Mouse (Mus musculus) monocyte, adult 2 months (primary cell): ENCODE results near the gene Vrk1.

ENCODE experiments used
- DNase-seq, 2 experiments: peaks; one replicate each; pipeline ENCODE4 v3.0.0; 2022; ENCODE audit warnings: low spot score in 2 of 2, low read depth in 1 of 2

Vrk1 gene

GRCm38 (mm10) chr12:105997028-105997786 lies 12.8 kb upstream of the Vrk1 start:
- DNase-seq: no peak

- no peak for DNase-seq
These were observed 8.3 kb upstream of the Vrk1 start for GRCm38 (mm10) chr12:106001775-106002174.

GRCm38 (mm10) chr12:106004719-106005118 lies 5.3 kb upstream of the Vrk1 start:
- no peak for DNase-seq

GRCm38 (mm10) chr12:106006218-106006617 lies 3.8 kb upstream of the Vrk1 start:
- DNase-seq: no peak

GRCm38 (mm10) chr12:106008348-106009050 lies 1.5 kb upstream of the Vrk1 start:
- DNase-seq: no peak

GRCm38 (mm10) chr12:106009122-106009870 lies 732 bp upstream of the Vrk1 start:
- DNase-seq: no peak

GRCm38 (mm10) chr12:106012161-106012560 lies 2.1 kb downstream of the Vrk1 start:
- no peak for DNase-seq

GRCm38 (mm10) chr12:106016265-106017012 lies 6.4 kb downstream of the Vrk1 start:
- peak; percentile 57 to 62 for DNase-seq

GRCm38 (mm10) chr12:106020063-106020462 lies 10.0 kb downstream of the Vrk1 start:
- no peak for DNase-seq

- DNase-seq: no peak
These were observed 13.6 kb downstream of the Vrk1 start for GRCm38 (mm10) chr12:106023652-106024051.

- DNase-seq: no peak
These were observed 15.4 kb downstream of the Vrk1 start for GRCm38 (mm10) chr12:106025416-106025815.

GRCm38 (mm10) chr12:106026385-106027134 lies 16.5 kb downstream of the Vrk1 start:
- DNase-seq: no peak

GRCm38 (mm10) chr12:106027372-106027771 lies 17.3 kb downstream of the Vrk1 start:
- DNase-seq: no peak

- DNase-seq: no peak
These were observed 19.6 kb downstream of the Vrk1 start for GRCm38 (mm10) chr12:106029582-106029981.

- DNase-seq: peak; percentile 48 to 59
These were observed 20.2 kb downstream of the Vrk1 start for GRCm38 (mm10) chr12:106030146-106030745.

GRCm38 (mm10) chr12:106030796-106031195 lies 20.8 kb downstream of the Vrk1 start:
- DNase-seq: no peak

- DNase-seq: no peak
These were observed 21.9 kb downstream of the Vrk1 start for GRCm38 (mm10) chr12:106031916-106032315.

- no peak for DNase-seq
These were observed 22.3 kb downstream of the Vrk1 start for GRCm38 (mm10) chr12:106032361-106032760.

- DNase-seq: peak; percentile 39 to 47
These were observed 24.2 kb downstream of the Vrk1 start for GRCm38 (mm10) chr12:106034267-106034666.

- no peak for DNase-seq
These were observed 24.7 kb downstream of the Vrk1 start for GRCm38 (mm10) chr12:106034761-106035160.
